Mouse (Mus musculus) testis, adult 2 months (tissue): ENCODE data around the gene Ccer2.

ENCODE experiments used
- CTCF ChIP-seq: fragments of 200-500 bp; IDR thresholded peaks from 2 replicates; pipeline ENCODE4 v1.5.1; 2012; ENCODE audit warnings: low read depth, mild to moderate bottlenecking, inconsistent platforms, low read length, moderate library complexity; ENCODE audit not compliant: control insufficient read depth, insufficient read depth, insufficient replicate concordance
- POLR2A ChIP-seq: fragments of 200-500 bp; IDR thresholded peaks from 2 replicates; pipeline ENCODE4 v1.6.1; 2012; ENCODE audit warnings: low read depth, mild to moderate bottlenecking, inconsistent platforms, low read length, moderate library complexity; ENCODE audit not compliant: control insufficient read depth

GRCm38 (mm10) chr7:28808221-28808941 is 52.4 kb downstream of the Ccer2 start, which contains the start of gene Hnrnpl:
- no peak for TF ChIP-seq CTCF
- TF ChIP-seq POLR2A: peak; percentile 13; the same call in 1 of the 2 replicates
